Mouse (Mus musculus): ENCODE measurements around the gene Crispld2.

Crispld2 gene

DNA sequence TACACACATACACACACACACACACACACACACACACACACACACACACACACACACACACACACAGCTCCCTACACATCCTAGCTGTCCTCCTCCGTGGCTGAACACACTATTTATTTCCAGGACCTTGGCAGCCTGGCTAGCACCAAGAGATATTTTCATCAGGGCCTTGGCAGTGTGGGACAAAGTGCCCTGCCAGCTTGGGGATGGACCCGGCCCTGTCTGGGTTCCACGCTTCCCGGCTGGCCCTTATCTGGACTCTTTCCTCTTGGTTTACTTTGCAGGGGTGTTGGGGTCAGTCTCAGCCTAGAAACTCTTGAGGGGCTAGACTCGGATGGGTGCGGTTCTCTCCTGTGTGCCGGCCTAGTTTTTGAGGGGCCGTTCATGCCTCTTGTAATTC, 8.2 kb downstream of the Crispld2 start:
- CTCF ChIA-PET: no interaction called here

DNA sequence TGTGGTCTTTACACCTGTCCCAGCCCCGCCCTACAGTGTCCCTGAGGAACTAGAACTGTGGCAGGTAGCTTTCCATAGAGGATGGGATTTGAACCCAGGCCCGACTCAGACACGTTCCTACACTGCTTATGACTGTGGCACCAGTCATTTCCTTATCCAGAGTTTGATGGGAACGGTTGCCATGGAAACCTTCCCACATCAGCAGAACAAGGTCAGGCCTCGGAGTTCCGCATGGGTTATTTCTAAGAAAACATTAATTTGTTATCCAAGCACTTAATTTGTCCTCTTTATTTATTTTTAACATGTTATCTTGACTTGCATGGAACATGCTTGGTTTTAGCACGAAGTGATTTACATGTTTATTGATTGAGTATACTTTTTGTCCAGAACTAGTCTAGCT, 9.5 kb downstream of the Crispld2 start:
- CTCF ChIA-PET: no interaction called here

DNA sequence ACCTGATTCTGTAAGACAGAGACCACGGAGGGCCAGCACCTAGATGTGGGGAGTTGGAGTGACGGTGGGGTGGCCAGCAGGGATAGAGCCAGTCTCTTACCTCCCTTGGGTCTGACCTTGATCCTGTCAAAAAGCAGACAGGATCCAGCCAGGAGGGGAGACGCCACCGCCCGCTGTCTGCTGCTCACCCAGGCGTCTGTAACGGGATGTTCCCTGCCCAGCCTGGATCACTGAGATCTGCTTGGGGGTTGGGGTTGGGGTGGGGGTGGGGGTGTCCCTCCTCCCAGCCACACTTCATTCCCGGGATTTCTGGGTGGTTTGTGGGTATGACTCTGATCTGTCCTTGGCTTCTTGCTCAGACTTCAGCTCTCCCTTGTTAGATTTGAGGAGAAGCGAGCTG, 10.1 kb downstream of the Crispld2 start:
- CTCF ChIA-PET: no interaction called here

DNA sequence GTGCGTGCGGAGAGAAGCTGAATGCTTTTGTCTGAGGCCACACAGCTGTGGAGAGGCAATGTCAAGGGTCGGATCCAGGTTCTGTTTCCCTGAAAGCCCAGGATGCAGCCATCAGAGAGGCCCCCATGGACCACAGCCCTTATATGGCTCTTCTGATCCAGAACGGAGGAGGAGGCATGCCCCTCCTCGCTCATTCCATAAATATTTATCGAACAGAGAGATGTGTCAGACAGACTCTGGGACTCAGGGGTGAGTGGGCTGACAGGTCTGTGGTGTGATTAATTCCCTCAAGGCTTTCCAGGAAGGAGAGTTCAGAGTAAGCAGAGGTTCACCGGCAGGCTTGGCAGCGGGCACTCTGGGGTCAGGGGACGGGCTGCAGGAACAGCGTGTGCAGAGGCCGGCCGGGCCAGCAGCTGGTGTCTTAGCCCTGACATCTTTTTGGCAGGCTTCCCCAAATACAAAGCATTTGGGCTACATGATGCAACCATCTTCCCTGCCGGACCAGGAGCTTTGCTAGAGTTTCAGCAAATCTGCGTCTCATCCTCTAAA, 12.0 kb downstream of the Crispld2 start:
- CTCF ChIA-PET: no interaction called here

DNA sequence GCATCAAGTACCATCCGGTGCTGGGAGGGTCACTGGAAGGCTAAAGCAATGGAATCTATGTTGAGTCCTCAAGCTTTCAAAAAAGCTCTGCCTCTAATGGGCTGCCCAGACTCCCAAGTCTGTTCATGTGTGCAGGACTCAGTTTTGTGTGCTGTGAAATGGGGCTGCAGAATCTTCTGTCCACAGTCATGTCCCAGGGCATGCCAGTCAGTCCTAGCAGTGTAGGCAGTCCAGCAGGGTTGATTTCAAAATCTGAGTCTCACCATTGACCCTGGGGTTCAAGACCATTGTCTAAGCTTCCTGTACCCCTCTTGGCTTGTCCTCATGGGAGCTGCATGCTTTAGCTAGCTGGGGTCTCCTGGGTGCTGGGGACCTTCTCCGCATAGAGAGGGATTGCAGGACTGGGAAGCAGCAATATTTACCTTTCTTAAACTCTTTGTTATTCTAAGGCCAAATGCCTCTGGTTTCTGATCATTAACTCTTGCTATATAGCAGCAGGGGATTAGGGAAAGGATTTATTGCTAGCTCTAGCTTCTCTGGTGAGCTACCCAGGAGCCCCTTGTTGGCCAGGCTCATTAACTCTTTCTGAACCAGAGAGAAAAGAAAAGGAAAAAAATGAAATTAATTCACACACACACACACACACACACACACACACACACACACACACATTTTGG, 12.6 kb downstream of the Crispld2 start:
- CTCF ChIA-PET: no interaction called here

DNA sequence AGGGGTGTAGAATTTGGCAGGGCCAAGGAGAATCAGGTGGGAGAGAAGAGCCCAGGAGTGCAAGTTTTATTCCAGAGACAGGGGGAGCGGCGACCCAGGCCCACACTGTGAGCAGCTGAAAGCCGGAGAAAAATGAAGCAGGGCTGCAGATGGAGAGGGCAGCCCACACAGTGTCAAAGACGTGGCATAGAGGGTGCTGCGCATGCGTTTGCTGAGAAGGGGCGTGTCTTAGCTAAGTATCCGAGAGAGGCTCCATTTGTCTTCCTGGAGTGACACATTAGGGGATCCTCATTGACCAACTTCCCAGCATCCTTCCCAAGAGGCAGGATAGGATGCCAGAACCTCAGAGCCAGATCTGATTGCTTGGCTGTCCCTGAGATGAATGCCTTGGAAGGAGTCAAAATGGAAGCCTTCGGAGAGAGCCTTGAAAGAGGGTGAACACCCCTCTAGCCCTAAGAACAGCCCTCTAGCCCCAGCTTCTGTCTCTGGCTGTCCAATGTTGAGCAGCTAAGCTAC, 14.5 kb downstream of the Crispld2 start:
- CTCF ChIA-PET: no interaction called here

DNA sequence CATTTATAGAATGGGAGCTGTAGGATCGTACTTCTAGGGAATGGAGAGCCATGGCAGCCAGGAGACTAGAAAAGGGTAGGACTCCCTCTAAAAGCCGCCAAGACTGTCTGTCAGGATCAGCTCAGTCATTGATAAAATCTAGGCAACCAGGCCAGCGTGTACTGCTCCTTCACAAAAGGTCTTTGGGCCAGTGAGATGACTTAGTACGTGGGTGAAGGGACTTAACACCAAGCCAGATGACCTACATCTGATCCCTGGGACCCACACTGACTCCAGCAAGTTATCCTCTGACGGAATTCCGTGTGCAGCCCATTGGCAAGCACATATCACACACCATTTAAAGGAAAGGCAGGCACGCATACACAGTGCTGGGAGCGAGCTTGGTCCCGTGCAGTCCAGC, 14.9 kb downstream of the Crispld2 start:
- CTCF ChIA-PET: no interaction called here

DNA sequence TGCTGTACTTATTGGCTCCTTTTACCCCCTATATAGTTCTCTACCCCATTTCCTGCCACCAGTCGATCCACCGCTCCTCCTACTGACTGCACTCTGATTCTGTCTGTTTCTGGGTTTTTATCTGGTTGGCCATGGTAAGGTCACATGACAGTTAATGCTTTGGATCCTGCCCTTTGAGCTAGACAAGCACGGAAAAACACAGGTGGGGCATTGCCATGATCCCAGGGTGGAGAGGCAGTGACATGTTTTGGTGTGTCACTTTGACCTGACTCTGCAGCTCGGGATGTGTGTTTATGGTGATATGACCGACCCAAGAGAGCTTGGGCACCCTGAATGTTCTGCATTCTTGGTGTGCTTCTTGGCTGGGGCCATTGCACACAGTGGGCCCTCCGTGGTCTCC, 17.0 kb downstream of the Crispld2 start:
- CTCF ChIA-PET: no interaction called here

DNA sequence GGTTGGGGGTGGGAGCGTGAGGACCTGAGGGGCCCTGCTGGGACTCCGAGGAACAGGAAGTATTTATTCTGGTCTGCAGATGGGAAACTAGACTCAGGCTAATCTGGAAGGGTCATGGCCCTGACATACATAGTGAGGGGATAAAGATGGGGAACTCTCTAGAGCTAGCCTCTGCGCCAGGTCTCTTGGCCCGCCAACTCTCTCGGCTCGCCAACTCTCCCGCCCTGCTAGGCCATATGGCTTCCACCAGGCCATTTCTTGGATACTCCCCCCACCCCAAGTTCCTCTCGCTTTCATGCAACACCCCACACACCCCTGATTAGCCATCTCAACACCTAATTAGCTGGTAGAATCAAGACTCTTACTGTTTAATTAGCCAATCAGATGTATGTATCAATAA, 20.3 kb downstream of the Crispld2 start:
- CTCF ChIA-PET: no interaction called here

DNA sequence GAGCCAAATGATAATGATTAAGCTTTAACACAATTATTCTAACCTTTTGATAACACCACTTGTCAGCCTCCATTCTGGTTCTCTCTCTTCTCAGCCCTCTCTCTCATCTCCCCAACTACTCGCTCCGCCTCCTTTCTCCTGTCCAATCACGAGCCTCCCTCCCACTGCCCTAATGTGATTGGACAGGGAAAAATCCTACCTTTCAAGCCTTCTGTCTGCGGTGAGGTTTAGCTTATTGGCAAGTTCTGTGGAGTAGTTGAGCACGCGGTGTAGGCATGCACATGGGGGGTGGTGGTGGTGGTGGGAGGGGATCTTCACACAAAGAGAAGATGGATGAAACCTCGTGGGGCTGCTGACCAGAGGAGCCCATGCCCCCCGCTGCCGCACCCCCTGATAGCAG, 20.7 kb downstream of the Crispld2 start:
- CTCF ChIA-PET: no interaction called here

DNA sequence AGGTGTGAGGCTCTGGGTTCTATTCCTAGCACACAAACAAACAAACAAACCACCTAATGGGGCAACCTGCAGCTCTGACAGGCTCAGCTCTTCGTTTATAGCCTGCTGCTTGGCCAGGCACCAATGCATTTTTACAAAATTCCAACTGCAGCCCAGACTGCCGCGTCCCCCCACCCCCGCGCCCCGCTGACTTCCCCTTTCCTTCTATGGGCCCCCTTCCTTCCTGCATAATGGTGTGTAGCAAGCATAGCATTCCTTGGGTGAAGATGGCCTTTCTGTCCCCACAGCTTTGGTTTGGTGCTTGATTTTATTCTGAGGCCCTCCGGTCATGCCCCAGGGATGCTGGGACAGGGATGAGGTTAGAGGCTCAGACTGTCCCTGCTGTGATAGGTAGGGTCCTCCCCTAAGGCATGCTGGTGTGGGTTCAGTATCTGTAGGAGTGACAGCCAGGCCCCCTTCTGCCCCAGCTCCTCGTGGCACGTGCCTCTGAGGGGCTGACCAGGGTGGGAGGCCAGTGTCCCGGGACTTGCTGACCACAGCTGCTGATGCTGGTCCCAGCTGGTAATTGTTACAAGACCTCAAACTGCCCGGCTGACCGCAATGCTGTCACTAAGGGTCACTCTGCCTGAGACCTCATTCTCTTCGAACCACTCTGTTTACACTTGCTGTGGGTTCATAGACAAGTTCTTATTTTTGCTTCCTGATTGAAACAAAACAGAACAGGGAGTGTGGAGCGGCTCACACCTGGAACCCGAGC, 22.2 kb downstream of the Crispld2 start:
- CTCF ChIA-PET: no interaction called here

DNA sequence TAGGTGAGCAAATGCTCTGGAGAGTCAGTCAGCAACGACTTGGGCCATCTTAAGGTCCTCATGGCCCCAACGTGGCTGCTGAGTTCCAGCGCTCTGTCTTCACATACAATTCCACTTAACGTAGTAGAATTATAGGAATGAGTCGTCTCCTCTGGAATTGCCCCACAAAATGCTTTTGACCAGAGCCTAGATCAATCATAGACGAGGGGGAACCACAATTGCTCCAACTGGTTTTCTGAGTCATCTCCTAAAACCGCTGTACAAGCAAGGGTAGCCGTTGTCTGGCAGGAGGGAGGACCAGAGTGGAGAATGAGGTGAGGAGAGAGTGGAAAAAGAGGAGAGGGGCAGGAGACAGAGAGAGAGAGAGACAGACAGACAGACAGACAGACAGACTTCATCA, 23.7 kb downstream of the Crispld2 start:
- CTCF ChIA-PET: no interaction called here

DNA sequence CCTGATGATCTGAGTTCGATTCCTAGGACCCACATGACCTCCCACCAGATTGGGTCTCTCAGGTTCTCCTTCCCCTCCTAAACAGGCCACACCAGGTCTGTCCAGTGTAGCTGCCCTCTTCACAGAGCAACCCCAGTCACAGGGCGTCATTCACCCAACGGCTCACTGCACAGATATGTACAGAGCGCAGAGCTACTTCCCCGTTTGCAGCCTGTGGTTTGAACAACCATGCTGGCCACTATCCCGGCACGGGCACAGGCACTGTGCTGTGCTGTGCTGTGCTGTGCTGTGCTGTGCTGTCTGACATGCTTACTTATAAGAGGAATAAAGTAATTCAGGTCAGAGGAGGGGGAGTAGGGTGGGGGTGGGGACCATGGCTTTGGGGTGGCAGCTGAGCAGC, 24.2 kb downstream of the Crispld2 start:
- CTCF ChIA-PET: no interaction called here

DNA sequence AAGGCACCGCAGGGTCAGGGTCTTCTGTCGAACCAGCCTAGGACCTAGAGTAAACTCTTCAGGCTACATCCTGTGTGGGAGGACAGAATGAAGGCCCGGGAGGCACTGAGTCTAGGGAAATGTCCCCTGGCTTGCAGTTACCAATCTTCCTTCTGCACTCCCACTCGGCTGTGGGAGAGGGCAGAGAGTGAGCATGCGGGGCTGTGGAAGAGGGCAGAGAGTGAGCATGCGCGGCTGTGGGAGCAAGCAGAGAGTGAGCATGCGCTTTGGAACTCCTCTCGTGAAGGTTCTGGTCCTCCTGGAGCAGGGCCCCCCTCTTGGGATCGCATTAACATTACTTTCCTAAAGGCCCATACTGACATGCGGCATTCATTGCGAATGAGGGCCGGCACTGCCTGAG, 25.1 kb downstream of the Crispld2 start:
- CTCF ChIA-PET: interaction anchor here (0.5 kb wide), 1 partner anchor 23 kb away, joined by 3 read pairs; no protein-coding TSS in a partner anchor

DNA sequence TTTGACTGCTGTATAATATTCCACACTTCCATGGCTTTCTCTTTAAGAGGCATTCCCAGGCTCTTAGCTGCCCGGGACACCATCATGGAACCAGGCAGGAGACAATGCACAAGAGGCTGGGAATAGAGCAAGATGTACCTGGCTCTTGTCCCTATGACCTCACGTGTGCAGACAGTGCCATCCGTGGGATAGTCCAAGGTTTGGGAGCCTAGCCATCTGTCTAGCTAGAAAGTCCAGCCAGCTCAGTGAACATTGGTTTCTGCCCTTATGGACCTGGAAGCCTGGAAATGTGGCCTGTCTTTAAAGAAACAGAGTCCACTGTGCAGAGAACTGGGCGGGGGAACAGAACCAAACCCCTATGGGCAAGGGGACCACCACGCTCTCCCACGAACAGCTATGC, 25.5 kb downstream of the Crispld2 start:
- CTCF ChIA-PET: interaction anchor here (0.5 kb wide), 1 partner anchor 22 kb away, joined by 3 read pairs; no protein-coding TSS in a partner anchor

DNA sequence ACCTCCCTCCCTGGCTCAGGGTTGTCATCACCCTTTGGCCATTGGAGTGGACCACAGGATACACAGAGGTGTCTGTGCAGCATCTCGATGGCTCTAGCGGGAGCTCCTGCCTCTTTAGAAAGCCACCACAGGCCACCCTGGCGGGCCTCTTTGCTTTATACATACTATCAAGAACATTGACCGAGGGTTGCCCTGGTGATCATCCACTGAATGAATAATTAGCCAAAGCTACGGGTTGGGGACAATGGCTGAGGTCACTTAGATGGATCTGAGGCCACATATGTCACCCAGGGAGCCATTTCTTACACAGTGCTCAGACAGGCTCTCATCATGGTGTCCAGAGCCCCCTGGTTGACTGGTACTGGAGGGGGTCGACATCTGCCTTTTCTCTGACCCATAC, 26.1 kb downstream of the Crispld2 start:
- CTCF ChIA-PET: no interaction called here

DNA sequence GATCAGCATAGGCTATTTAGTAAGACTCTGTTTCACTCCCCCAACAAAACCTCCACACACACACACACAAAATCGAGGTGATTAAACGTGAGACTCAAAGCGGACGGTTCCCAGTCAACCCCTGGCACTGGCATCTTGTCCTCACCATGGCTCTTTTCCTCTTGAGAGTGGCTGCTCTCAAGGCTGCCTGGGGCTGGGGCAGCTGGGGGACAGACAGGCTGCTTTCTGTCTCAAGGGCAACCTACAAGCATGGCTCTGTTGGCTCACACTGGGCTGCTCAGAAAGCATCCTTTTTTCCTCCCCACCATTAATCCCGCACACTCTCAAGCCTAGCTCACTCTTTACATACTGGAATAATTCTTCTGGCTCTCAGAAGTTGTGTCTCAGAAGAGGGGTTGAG, 27.1 kb downstream of the Crispld2 start:
- CTCF ChIA-PET: no interaction called here

DNA sequence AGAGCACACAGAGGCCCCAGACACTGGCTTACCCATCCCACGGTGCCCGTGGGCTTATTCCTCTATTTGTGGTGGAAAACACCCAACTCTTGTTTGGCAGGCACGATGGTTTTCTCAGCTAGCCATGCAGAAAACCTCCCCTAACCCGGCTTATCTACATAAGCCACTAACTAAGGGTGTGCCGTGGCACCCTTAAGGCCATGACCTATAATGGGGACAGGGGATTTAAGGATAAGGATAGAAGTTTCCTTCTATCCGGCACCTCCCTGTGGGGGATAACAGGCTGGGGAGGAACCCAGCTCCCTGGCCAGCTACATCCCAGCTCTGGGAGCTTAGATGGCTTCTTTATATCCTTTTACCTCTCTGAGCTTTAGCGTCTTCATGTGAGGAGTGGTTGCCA, 28.1 kb downstream of the Crispld2 start:
- CTCF ChIA-PET: no interaction called here

DNA sequence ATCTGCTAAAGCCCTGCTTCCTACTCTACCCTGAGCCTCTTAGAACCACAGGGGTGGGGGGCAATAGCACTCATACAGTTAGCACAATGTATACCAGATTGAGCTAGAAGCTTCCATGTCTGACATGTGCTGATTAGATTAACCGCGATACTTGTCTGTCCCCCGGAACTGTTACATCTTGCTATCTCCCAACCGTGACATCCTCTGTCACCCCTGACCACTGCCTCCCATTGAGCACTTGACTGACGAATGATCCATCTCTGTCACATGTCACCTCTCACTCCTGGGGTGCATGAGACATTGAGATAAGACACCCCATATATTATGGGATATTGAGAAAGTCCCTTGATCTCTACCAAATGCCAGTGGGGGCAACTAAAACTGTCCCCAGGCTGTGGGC, 34.0 kb downstream of the Crispld2 start:
- CTCF ChIA-PET: no interaction called here

DNA sequence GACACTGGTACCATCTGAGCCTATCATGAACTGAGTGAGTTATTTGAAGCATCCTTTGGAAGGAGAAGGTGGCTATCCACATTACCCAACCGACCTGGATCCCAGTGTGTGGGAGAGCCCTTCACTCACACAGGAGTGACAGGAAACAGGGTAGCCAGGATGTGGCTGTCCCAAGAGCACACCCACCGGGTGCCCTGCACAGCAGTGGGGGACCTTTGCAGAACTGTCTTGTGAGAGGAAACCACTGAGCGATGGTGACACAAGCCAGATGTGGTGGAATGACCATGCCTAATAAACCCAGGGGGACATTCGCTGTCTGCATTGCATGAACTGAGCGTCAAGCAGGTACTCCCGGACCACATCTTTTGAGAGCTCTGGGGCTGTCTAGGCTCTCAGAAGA, 34.8 kb downstream of the Crispld2 start:
- CTCF ChIA-PET: no interaction called here

DNA sequence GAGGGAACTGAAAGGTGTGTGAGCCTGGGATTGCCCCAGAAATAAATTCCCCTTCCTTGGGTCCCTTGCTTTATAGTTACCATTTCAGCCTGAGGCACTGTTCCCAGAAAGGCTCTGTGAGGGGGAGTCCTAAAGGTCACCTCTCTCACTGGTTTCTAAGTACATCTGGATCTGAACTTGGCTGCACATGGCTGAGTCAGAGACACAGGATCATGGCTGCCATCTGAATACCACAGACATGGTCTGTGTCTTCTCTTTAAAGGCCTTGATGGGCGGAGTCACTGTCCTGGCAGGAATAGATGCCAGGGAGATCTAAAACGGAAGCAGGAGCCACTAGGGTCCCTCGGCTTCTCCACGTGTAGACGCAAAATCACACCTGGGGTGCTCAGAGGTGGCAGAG, 38.2 kb downstream of the Crispld2 start:
- CTCF ChIA-PET: interaction anchor here (0.7 kb wide), 1 partner anchor 34 kb away, joined by 5 read pairs; no protein-coding TSS in a partner anchor

DNA sequence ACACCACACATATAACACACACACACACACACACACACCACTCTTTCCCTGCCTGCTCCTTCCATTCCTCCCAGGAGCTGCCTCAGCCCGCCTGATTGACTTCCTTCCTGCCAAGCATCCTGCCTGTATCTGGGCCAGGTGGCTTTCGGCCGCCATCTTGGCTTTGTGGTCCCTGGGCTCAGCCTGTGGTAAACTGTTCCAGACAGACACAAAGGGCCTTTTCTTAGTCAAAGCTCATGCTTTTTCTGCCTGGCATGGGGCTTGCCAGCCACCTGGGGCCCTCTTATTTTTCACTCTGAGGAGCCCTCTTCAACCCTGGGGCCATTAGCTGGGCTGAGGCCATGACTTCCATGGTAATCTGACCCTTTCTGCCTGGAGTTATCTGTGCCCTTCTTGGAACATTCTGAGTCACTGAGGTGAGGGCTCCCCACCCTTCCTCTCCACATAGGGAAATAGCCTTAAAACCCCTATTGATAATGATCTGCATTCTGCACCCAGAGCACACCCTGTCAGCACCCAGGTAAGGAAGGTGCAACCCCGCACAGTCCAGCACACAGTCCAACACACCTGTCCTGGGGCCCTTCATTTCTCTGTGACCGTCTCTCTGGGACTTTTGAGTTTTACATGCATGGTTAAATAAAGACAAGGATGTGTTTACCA, 40.4 kb downstream of the Crispld2 start:
- CTCF ChIA-PET: no interaction called here

DNA sequence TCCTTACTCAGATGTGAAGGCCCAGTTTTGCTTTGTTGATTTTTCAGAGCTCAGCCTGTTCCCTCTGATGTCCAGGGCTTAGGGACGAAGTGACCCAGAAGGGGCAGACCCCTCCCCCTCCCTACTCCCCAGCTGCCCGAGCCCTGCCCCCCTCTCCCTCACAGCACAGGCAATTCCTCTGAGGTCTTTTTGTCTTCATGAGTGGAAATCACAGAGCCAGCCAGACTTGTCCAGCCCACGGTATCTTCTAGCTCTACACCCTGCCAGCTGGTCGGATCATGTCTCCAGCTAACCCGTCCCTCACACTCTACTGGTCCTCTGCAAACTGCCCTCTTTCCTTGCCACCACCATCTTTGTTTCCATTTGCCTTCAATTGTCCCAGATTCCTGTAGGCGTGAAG, 42.2 kb downstream of the Crispld2 start:
- CTCF ChIA-PET: no interaction called here

Data from spleen, embryonic (tissue).